Mouse (Mus musculus): ENCODE data around the gene Htr1d.

The Htr1d gene

GRCm38 (mm10) chr4:136452792-136453191, 29.5 kb downstream of the Htr1d start:
- no peak for DNase-seq

- DNase-seq: peak; percentile 62 to 78
These were observed 31.5 kb downstream of the Htr1d start for GRCm38 (mm10) chr4:136454850-136455260.

DNA sequence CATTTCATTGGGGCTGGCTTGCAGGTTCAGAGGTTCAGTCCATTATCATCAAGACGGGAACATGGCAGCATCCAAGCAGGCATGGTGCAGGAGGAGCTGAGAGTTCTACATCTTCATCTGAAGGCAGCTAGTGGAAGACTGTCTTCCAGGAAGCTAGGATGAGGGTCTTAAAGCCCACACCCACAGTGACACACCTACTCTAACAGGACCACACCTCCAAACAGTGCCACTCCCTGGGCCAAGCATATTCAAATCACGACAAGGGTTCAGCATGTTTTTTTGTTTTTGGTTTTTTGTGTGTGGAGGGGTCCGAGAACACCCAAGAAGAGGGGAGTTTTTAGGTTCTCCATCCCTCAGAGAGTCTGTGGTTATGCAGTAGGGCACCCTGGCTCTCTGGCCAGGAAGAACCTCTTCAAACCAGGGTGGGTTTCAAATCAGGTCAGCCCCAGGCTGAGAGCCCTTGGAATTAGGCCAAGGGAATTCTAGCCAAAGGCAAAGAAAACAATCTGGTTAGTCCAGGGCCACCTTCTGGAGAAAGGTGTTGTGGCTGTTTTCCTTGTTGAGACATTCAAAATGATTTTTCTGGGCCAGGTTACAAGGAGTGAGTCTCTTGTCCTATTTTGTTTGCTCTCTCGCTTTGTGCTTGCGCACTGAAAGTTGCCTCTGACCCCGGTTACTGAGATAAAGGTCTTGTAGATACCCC, 33.3 kb downstream of the Htr1d start:
- DNase-seq: no peak

DNA sequence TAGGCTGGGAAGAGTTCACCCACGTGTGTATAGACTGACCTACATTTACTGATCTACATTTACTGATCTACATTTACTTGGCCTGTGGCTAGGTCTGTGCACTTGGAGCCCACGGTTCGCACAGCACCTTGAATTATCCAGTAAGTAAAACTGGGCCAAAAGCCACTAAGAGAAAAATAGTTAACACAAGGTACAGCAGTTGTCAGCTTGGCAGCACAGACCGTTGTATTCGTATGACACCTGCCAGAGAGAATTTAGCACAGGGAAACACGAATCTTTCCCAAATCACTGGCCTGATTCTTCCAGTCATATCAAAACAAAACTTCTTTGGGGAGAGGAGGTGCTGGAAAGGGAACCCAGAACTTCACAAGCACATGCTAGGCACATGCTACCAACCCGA, 35.0 kb downstream of the Htr1d start:
- DNase-seq: no peak

- DNase-seq: no peak
These were observed 35.9 kb downstream of the Htr1d start for GRCm38 (mm10) chr4:136459210-136459609.

DNA sequence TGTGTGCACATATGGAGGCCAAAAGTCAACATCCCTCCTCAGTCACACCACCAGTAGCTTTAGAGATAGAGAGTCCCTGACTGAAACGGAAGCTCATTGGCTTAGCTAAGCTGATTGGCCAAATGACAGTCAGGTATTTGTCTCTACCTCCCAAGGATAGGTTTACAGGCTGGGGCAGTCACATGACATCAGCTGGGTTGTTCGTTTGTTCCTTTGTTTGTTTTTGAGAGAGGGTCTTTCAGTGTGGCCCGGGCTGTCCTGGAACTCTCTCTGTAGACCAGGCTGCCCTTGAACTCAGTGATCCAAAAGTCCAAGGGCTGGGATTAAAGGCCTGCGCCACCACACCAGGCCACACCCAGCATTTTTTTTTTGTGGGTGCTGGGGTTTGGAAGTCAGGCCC, 37.9 kb downstream of the Htr1d start:
- DNase-seq: no peak

GRCm38 (mm10) chr4:136461761-136462085, 38.4 kb downstream of the Htr1d start:
- no peak for DNase-seq

DNA sequence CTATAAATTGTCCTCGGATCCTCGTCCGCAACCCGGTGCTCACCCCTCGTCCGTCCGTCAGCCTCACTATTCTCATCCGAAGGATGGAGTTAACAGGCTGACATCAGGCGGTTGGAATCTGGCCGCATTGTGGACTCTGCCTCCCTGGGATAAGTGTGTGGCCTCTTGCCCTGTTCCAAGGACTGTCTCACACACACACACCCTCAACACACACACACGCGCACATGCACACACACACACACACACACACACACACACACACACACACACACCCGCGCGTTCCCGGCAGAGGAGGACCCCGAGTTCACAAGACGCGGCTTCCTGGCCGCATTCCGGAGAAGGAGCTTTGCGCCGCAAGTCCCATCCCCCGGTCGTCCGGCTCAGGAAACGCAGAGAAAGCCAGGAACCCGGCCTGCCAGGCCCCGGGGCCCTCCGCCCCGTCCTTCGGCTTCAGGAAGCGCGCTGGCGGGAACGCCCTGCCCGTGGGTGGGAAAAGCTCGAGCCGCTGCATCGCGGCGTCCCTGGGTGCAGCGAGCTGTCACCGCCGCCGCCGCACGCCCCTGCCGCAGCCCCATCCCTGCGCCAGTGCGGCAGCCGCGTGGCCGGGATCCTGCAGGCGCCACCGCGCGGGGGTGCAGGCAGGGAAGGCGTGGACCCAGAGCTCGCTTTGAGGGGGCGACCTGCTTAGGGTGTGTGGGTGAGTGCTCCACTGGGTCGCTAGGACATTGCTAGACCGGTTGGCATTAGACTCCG, 38.9 kb downstream of the Htr1d start, which contains the start of gene 6030445D17Rik:
TSS of gene 6030445D17Rik (plus strand) at position 165 of the 753 bp plus-strand sequence.
- DNase-seq: peak; percentile 66 to 81

GRCm38 (mm10) chr4:136462839-136463178, 39.5 kb downstream of the Htr1d start:
- peak; percentile 44 to 53 for DNase-seq

GRCm38 (mm10) chr4:136463436-136463835, 40.1 kb downstream of the Htr1d start:
- DNase-seq: no peak

GRCm38 (mm10) chr4:136466226-136466625, 42.9 kb downstream of the Htr1d start:
- peak; percentile 82 for DNase-seq

DNA sequence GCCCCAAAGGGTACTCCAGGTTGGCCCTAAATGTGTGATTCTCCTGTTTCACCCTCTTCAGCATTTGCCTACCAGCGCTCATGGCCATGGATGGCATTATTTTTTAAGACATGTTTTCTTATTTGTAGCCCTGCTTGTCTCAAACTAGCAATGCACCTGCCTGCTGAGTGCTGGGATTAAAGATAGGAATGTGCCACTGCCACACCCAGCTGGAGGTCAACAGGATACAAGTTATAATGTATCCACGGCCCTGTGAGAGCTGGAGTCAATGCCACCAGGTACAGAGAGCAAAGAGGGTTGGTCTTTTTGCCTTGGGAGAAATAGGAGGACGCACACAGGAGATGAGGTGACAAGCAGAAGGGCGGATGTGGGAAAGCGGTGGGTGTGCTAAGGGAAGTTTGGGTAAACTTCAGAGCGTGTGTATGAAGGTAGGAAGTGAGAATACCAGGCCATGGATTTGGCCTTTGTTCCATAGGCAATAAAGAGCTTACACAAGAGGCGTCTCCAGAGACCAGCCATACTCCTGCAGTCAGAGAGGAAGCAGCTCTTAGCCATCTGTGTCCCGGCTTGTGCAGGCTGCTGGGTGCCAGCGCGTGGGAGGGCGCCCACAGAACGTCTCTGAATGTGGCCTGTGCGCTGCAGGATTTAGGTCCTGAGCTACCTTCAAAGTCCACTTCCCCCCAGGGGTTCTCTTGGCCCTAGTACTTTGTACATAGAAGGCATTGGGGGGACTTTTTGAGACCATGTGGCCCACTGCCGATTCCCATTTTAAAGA, 45.4 kb downstream of the Htr1d start:
- peak; percentile 64 to 70 for DNase-seq

- DNase-seq: peak; percentile 93 to 98
These were observed 46.1 kb downstream of the Htr1d start, which contains the start of gene Luzp1 for GRCm38 (mm10) chr4:136469371-136469903. TSS of gene Luzp1 (plus strand) at chr4:136469761.

DNA sequence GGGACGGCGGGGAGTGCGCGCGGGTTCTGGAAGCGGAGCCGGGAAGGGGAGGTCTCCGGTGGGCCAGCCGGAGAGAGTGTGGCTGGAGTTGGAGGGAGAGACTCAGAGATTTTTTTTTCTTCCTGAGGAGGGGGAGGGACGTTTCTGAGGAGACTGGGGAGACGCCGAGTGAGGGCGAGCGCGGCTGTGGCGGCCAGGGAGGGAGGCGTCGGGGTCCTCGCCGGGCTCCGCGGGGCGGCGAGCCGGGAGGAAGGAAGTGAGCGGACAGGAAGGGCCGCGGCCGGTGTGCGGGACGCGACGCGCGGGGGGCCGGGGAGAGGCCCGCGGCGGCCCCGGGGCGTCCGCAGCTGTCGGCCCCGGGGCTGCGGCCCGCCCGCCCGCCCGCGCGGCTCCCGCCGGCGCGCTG, 46.6 kb downstream of the Htr1d start:
- no peak for DNase-seq

DNA sequence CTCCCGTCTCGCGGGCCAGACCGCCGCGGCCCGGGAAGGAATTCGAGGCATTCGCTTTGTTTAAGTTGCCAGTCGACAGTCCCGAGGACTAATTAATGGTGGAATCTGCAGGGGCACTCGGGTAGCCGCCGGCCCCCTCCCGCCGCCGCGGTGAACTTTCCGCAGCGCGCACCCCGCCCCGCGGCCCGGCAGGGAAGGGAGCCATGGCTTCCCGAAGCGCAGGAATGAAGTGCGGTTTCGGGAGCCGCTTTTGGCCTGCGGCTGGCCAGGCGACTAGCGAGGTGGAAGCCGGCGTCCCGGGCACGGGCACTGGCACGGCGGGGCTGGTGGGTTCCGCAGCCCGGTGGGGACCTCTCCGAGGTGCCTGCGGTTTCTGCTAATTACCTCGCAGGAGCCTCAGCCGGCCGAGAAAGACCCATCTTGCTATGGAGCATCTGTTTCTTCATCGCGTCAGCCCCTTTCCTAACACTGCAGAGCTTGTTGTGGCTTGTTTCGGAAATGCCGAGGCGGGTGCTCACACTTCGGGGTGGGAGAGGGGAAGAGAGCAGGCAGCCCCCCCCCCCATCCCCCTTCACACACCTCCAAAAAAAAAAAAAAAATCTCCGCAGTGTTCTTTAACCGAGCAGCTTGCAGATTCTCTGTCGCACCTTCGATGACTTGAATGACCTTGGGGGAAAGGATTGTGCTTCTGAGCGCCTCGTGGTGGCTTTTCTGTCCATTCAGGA, 47.2 kb downstream of the Htr1d start:
- DNase-seq: peak; percentile 62 to 78

DNA sequence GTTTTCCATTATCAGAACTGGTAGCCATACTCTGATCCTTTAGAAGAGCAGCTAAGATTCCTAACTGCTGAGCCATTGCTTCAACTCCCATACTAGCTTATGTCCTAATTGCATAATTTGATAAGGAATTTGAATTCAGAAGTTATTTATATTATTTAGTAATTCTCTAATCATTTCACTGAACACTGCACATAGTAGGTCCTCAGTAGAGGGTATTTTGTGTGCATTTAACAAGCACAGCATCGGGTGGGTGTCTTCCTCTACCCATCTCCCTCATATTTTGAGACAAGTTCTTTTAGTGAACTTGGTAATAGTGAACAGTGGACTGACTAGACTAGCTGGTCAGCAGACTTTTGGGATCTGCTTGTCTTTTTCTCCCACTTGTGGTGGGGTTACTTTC, 53.4 kb downstream of the Htr1d start:
- DNase-seq: no peak

GRCm38 (mm10) chr4:136486549-136486948, 63.2 kb downstream of the Htr1d start:
- no peak for DNase-seq

All from cerebellum, adult 18-20 months (tissue).